Mouse (Mus musculus) forebrain, embryonic 14.5 days (tissue): ENCODE measurements around the gene Hoga1. TPM values are rescaled to one million over a fixed set of nuclear protein-coding genes. Genes with fewer than 3 reads are reported as not detected.

Experiments used
- ATAC-seq: fragments of 200-750 bp; cut with Nextera tagmentation; 2 replicates; pipeline ENCODE4 v1.8.0; 2017; ENCODE audit warnings: mild to moderate bottlenecking, moderate library complexity
- DNase-seq: peaks from one replicate; pipeline ENCODE4 v3.0.0-alpha.2; 2015; ENCODE audit warnings: low spot score
- H3K27ac ChIP-seq: fragments of 300-500 bp; sonication (generic); 2 replicates; pipeline ENCODE4 v1.5.1; 2014; ENCODE audit warnings: low read depth, mild to moderate bottlenecking, control low read depth, low read length, moderate library complexity
- H3K27me3 ChIP-seq: fragments of 300-500 bp; sonication (generic); replicated peaks from 2 replicates; pipeline ENCODE4 v1.6.1; 2014; ENCODE audit warnings: low read length, control low read depth, mixed read lengths; ENCODE audit not compliant: control insufficient read depth, insufficient read depth
- H3K36me3 ChIP-seq: fragments of 300-500 bp; sonication (generic); 2 replicates; pipeline ENCODE4 v1.6.1; 2014; ENCODE audit warnings: low read length, control low read depth; ENCODE audit not compliant: control insufficient read depth, insufficient read depth
- H3K4me1 ChIP-seq: fragments of 300-500 bp; sonication (generic); 2 replicates; pipeline ENCODE4 v1.6.1; 2014; ENCODE audit warnings: antibody characterized with exemption, low read length, control low read depth; ENCODE audit not compliant: control insufficient read depth, insufficient read depth
- H3K4me2 ChIP-seq: fragments of 300-500 bp; sonication (generic); 2 replicates; pipeline ENCODE4 v1.6.1; 2014; ENCODE audit warnings: mild to moderate bottlenecking, control low read depth, low read length
- H3K4me3 ChIP-seq: fragments of 300-500 bp; sonication (generic); 2 replicates; pipeline ENCODE4 v1.5.1; 2014; ENCODE audit warnings: low read depth, low read length, control low read depth
- H3K9ac ChIP-seq: fragments of 300-500 bp; sonication (generic); 2 replicates; pipeline ENCODE4 v1.6.1; 2014; ENCODE audit warnings: mild to moderate bottlenecking, low read length, control low read depth, moderate library complexity
- H3K9me3 ChIP-seq: fragments of 300-500 bp; sonication (generic); replicated peaks from 2 replicates; pipeline ENCODE4 v1.6.1; 2016; ENCODE audit warnings: low read length, control low read depth, mixed read lengths; ENCODE audit not compliant: control insufficient read depth
- WGBS: fragments of 180-500 bp; shearing (Covaris S2); extraction: QIAGEN DNeasy Blood & Tissue Kit; methylation state at CpG from one replicate; pipeline ENCODE4 v1.1.7; 2014; 5-methylcytosine and 5-hydroxymethylcytosine counted together
- polyA plus RNA-seq: library from polyadenylated mRNA; unstranded; fragments of >200 nt; fragmentation: Nextera tagmentation; extraction: Ambion mirVana; gene quantifications from 2 replicates; pipeline ENCODE4 v1.2.1, GENCODE M21; 2014

The Hoga1 gene
- polyA plus RNA-seq, 1 experiment from 2014 or later, result 0.76 TPM

- Histone ChIP-seq H3K36me3 (no peaks in the 10 kb centered on the region), H3K4me3 (peak within 1 kb of the TSS; percentile 75), H3K4me2 (peak within 1 kb of the TSS; percentile 74), H3K9me3 (no peaks in the 10 kb centered on the region), H3K9ac (peak within 1 kb of the TSS; percentile 80), H3K27ac (peak within 1 kb of the TSS; percentile 52; the same call in 1 of the 2 replicates), H3K27me3 (no peaks in the 10 kb centered on the region), H3K4me1 (peaks cover 15% of the 10 kb centered on the region)
- DNase-seq (peak; percentile 97), ATAC-seq (peak; percentile 87)
- WGBS, result 0% methylated on average over 21 of the region's 21 CpGs
These were observed 40.8 kb downstream of the Hoga1 start, which contains the start of gene Morn4 for GRCm38 (mm10) chr19:42086166-42086565. TSS of gene Morn4 (minus strand) at chr19:42086357.

- no peaks in the 10 kb centered on the region for H3K27me3 ChIP-seq
- H3K27ac ChIP-seq, result peak overlapping the region; percentile 22
- 0 out of 2 replicates have a peak, but pooled peaks cover 6% of the 10 kb centered on the region for H3K36me3 ChIP-seq
- 26% methylated on average over 14 of the region's 14 CpGs for WGBS
- H3K4me1 ChIP-seq, result peaks cover 23% of the 10 kb centered on the region
- DNase-seq (peak; percentile 52), ATAC-seq (no peak)
- H3K4me2 ChIP-seq, result peak overlapping the region; percentile 62
- no peaks in the 10 kb centered on the region for H3K9me3 ChIP-seq
- H3K9ac ChIP-seq, result no peak overlapping the region
- H3K4me3 ChIP-seq, result no peak overlapping the region
These were observed 43.8 kb downstream of the Hoga1 start for GRCm38 (mm10) chr19:42089103-42089747.

- WGBS, result under 1% methylated on average over 43 of the region's 55 CpGs
- Histone ChIP-seq H3K9ac (peak within 1 kb of the TSS; percentile 90), H3K27me3 (no peaks in the 10 kb centered on the region), H3K9me3 (no peaks in the 10 kb centered on the region), H3K36me3 (0 out of 2 replicates have a peak, but pooled peaks cover 6% of the 10 kb centered on the region), H3K4me3 (peak within 1 kb of the TSS; percentile 91), H3K4me2 (peak within 1 kb of the TSS; percentile 89), H3K4me1 (peaks cover 23% of the 10 kb centered on the region), H3K27ac (peak within 1 kb of the TSS; percentile 77)
- DNase-seq (peak; percentile 100), ATAC-seq (peak; percentile 98)
These were observed 44.6 kb downstream of the Hoga1 start, which contains the start of gene Pi4k2a for GRCm38 (mm10) chr19:42089748-42090595. TSS of gene Pi4k2a (plus strand) at chr19:42090470.

- Histone ChIP-seq H3K4me1 (peaks cover 20% of the 10 kb centered on the region), H3K4me3 (peak overlapping the region; percentile 91), H3K27me3 (no peaks in the 10 kb centered on the region), H3K4me2 (peak overlapping the region; percentile 89), H3K9ac (peak overlapping the region; percentile 90), H3K27ac (peak overlapping the region; percentile 77), H3K9me3 (no peaks in the 10 kb centered on the region), H3K36me3 (peaks cover 10% of the 10 kb centered on the region; the same call in 1 of the 2 replicates)
- DNase-seq (no peak), ATAC-seq (peak; percentile 52)
- under 1% methylated on average over 51 of the region's 52 CpGs for WGBS
These were observed 45.3 kb downstream of the Hoga1 start for GRCm38 (mm10) chr19:42090637-42091141.

GRCm38 (mm10) chr19:42099406-42099805 lies 54.0 kb downstream of the Hoga1 start:
- Histone ChIP-seq H3K27me3 (no peaks in the 10 kb centered on the region), H3K4me1 (no peaks in the 10 kb centered on the region), H3K4me3 (no peak overlapping the region), H3K4me2 (no peak overlapping the region), H3K27ac (no peak overlapping the region), H3K9me3 (no peaks in the 10 kb centered on the region), H3K9ac (no peak overlapping the region), H3K36me3 (peaks cover 24% of the 10 kb centered on the region)
- WGBS, result 95% methylated on average over 3 of the region's 3 CpGs
- DNase-seq, result no peak
- no peak for ATAC-seq

GRCm38 (mm10) chr19:42104681-42105080 lies 59.3 kb downstream of the Hoga1 start:
- DNase-seq, result no peak
- ATAC-seq, result no peak
- no peak overlapping the region for H3K9ac ChIP-seq
- H3K4me3 ChIP-seq, result no peak overlapping the region
- H3K27ac ChIP-seq, result no peak overlapping the region
- H3K9me3 ChIP-seq, result no peaks in the 10 kb centered on the region
- 95% methylated on average over 9 of the region's 9 CpGs for WGBS
- H3K4me1 ChIP-seq, result no peaks in the 10 kb centered on the region
- no peak overlapping the region for H3K4me2 ChIP-seq
- H3K27me3 ChIP-seq, result no peaks in the 10 kb centered on the region
- H3K36me3 ChIP-seq, result peaks cover 35% of the 10 kb centered on the region

GRCm38 (mm10) chr19:42115783-42116335 lies 70.4 kb downstream of the Hoga1 start:
- Histone ChIP-seq H3K4me3 (no peak overlapping the region), H3K4me2 (no peak overlapping the region), H3K27me3 (no peaks in the 10 kb centered on the region), H3K9me3 (no peaks in the 10 kb centered on the region), H3K36me3 (peaks cover 71% of the 10 kb centered on the region), H3K27ac (no peak overlapping the region), H3K9ac (no peak overlapping the region), H3K4me1 (no peaks in the 10 kb centered on the region)
- ATAC-seq (no peak), DNase-seq (no peak)
- 91% methylated on average over 4 of the region's 4 CpGs for WGBS

GRCm38 (mm10) chr19:42118142-42118541 lies 72.7 kb downstream of the Hoga1 start:
- DNase-seq, result no peak
- H3K27me3 ChIP-seq, result no peaks in the 10 kb centered on the region
- H3K4me3 ChIP-seq, result no peak overlapping the region
- no peaks in the 10 kb centered on the region for H3K4me1 ChIP-seq
- no peak for ATAC-seq
- no peak overlapping the region for H3K27ac ChIP-seq
- no peaks in the 10 kb centered on the region for H3K9me3 ChIP-seq
- no peak overlapping the region for H3K4me2 ChIP-seq
- peaks cover 83% of the 10 kb centered on the region for H3K36me3 ChIP-seq
- no peak overlapping the region for H3K9ac ChIP-seq
- 92% methylated on average over 9 of the region's 9 CpGs for WGBS
